Mouse (Mus musculus) embryonic facial prominence, embryonic 15.5 days (tissue): ENCODE measurements at regions not wholly inside any gene's neighbourhood (a gene's known extent, or its start where the extent isn't known, plus 50 kb on each side); places are given as distances from the start of the nearest gene placed in this dataset.
A peak's percentile ranks its signal among the peaks of the same experiment; 100 is the strongest.
"Not testable (repeated sequence)": the region's sequence is repeated elsewhere in the genome, so short reads cannot be mapped to it uniquely, and the experiment has no call there.

Source experiments
- ATAC-seq: fragments of 200-750 bp; cut with Nextera tagmentation; 2 replicates; pipeline ENCODE4 v1.8.0; 2017; ENCODE audit warnings: low read depth, moderate TSS enrichment; ENCODE audit not compliant: insufficient number of reproducible peaks, low FRiP score, low TSS enrichment
- H3K27ac ChIP-seq: fragments of 300-500 bp; sonication (generic); replicated peaks from 2 replicates; pipeline ENCODE4 v1.5.1; 2015; ENCODE audit warnings: mild to moderate bottlenecking, inconsistent platforms
- H3K27me3 ChIP-seq: fragments of 300-500 bp; sonication (generic); 2 replicates; pipeline ENCODE4 v1.6.1; 2015; ENCODE audit warnings: inconsistent platforms
- H3K36me3 ChIP-seq: fragments of 300-500 bp; sonication (generic); 2 replicates; pipeline ENCODE4 v1.6.1; 2015; ENCODE audit warnings: mild to moderate bottlenecking, inconsistent platforms
- H3K4me1 ChIP-seq: fragments of 300-500 bp; sonication (generic); 2 replicates; pipeline ENCODE4 v1.6.1; 2015; ENCODE audit warnings: inconsistent platforms
- H3K4me2 ChIP-seq: fragments of 300-500 bp; sonication (generic); replicated peaks from 2 replicates; pipeline ENCODE4 v1.6.1; 2015; ENCODE audit warnings: mild to moderate bottlenecking, inconsistent platforms
- H3K4me3 ChIP-seq: fragments of 300-500 bp; sonication (generic); replicated peaks from 2 replicates; pipeline ENCODE4 v1.5.1; 2015; ENCODE audit warnings: mild to moderate bottlenecking, inconsistent platforms
- H3K9ac ChIP-seq: fragments of 300-500 bp; sonication (generic); 2 replicates; pipeline ENCODE4 v1.6.1; 2015; ENCODE audit warnings: inconsistent platforms
- H3K9me3 ChIP-seq: fragments of 300-500 bp; sonication (generic); replicated peaks from 2 replicates; pipeline ENCODE4 v1.6.1; 2016; ENCODE audit warnings: inconsistent platforms
- WGBS: fragments of 180-500 bp; shearing (Covaris S2); methylation state at CpG from one replicate; pipeline ENCODE4 v1.1.7; 2015; 5-methylcytosine and 5-hydroxymethylcytosine counted together

GRCm38 (mm10) chr14:46586093-46586492, 174.2 kb upstream of the Cdkn3 start:
- Histone ChIP-seq H3K27ac (no peak overlapping the region), H3K9me3 (no peaks in the 10 kb centered on the region), H3K4me3 (no peak overlapping the region), H3K9ac (no peak overlapping the region), H3K27me3 (no peaks in the 10 kb centered on the region), H3K36me3 (no peaks in the 10 kb centered on the region), H3K4me2 (no peak overlapping the region), H3K4me1 (no peaks in the 10 kb centered on the region)
- 69% methylated on average over 11 of the region's 11 CpGs for WGBS
- no peak for ATAC-seq

DNA sequence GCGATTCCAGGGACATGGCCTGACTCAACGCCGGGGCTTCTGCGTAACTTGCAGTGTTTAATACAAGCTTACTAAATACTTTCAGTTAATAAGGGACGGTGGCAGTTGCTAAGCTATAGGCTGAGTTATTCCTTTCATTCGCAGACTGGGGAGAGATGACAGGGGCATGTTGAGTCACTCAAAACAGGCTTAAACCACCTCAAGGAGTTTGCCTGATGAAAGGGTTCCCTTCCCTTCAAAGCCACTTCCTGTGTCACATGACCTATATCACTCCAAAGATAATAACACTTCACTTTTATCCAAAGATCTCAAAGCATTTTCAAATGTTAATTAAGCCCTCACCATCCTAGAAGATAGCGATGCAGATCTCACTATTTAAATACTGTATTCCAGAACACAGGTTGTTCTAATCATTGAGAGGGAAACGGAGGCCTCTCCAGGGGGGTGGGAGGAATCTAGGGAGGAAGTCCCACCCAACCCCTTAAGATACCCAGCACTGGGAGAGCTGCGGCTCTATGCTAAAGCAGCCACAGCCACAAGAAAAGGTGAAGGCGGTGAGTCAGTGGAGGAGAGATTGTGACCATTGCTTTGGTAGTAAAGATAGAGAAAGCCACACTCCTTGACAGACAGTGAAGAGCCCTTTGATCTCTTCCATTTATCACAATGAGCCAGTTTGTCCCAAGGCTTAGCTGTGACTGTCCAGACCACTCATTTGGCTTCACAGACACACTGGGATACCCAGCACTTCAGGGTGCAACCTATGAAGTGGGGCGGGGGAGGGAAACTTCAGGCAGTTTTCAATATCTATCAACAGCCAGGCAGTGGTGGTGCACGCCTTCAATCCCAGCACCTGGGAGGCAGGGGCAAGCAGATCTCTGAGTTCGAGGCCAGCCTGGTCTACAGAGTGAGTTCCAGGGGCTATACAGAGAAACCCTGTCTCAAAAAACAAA, 182.0 kb upstream of the Cdkn3 start:
- Histone ChIP-seq H3K9me3 (no peaks in the 10 kb centered on the region), H3K4me2 (no peak overlapping the region)

DNA sequence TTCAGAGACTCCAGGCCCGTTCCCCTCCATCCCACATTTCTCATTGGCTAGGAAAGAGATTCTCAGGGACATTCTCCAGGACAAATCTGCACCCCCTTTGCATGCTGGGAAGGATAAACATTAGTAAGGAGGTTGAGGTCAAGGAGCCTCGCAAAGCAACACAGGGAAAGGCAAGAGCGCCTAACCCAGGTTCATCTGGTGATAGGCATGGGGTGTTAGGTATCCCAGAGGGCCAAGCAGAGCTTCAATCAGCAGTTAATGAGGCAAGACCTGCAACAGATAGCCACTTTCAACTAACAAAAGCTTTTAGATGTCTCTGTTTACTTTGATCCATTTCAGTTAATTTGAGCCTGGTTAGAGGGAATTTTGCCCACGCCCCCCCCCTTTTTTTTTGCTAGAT, 184.5 kb upstream of the Cdkn3 start:
- WGBS: 63% methylated on average over 4 of the region's 4 CpGs
- no peak for ATAC-seq

More for the DNA sequence above, 182.0 kb upstream of the Cdkn3 start:
- ATAC-seq: no peak
- no peak overlapping the region for H3K9ac ChIP-seq
- H3K27ac ChIP-seq: no peak overlapping the region
- H3K4me1 ChIP-seq: peaks cover 13% of the 10 kb centered on the region; the same call in 1 of the 2 replicates
- WGBS: 45% methylated on average over 13 of the region's 13 CpGs
- no peaks in the 10 kb centered on the region for H3K27me3 ChIP-seq
- no peak overlapping the region for H3K4me3 ChIP-seq
- no peaks in the 10 kb centered on the region for H3K36me3 ChIP-seq

DNA sequence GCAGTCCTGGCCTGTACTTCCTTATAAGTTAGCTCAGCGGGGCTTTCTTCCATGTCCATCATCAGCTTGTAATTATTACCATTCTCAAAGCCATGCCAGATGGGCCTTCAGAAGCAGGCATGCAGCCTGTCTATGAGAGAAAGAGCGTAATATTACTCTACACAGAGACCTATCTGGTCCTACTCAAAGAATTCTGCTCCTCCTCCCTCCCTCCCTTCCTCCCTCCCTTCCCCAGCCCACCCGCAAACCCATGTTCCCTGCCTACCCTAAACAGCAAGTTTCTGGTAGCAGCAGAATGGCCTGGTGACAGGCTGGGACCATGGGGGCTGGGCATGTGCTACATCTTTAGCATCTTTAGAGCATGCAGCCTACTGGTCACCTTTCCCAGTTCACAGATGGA, 184.9 kb upstream of the Cdkn3 start:
- no peak overlapping the region for H3K27ac ChIP-seq
- H3K9ac ChIP-seq: no peak overlapping the region
- WGBS: 30% methylated on average over 3 of the region's 3 CpGs
- no peaks in the 10 kb centered on the region for H3K27me3 ChIP-seq
- ATAC-seq: peak; percentile 34; the same call in 1 of the 2 replicates
- no peak overlapping the region for H3K4me3 ChIP-seq
- peaks cover 13% of the 10 kb centered on the region; the same call in 1 of the 2 replicates for H3K4me1 ChIP-seq
- H3K9me3 ChIP-seq: no peaks in the 10 kb centered on the region
- H3K4me2 ChIP-seq: no peak overlapping the region
- no peaks in the 10 kb centered on the region for H3K36me3 ChIP-seq

More for the DNA sequence above, 184.5 kb upstream of the Cdkn3 start:
- Histone ChIP-seq H3K9me3 (no peaks in the 10 kb centered on the region), H3K4me1 (peaks cover 13% of the 10 kb centered on the region; the same call in 1 of the 2 replicates), H3K9ac (no peak overlapping the region), H3K4me2 (no peak overlapping the region), H3K27me3 (no peaks in the 10 kb centered on the region), H3K27ac (no peak overlapping the region), H3K4me3 (no peak overlapping the region), H3K36me3 (no peaks in the 10 kb centered on the region)

GRCm38 (mm10) chr14:46573401-46573800, 182.9 kb upstream of the Bmp4 start:
- no peaks in the 10 kb centered on the region for H3K9me3 ChIP-seq
- peaks cover 25% of the 10 kb centered on the region for H3K4me1 ChIP-seq
- no peak overlapping the region for H3K9ac ChIP-seq
- ATAC-seq: no peak
- 73% methylated on average over 6 of the region's 6 CpGs for WGBS
- no peak overlapping the region for H3K4me2 ChIP-seq
- H3K4me3 ChIP-seq: no peak overlapping the region
- H3K36me3 ChIP-seq: no peaks in the 10 kb centered on the region
- no peaks in the 10 kb centered on the region for H3K27me3 ChIP-seq
- H3K27ac ChIP-seq: no peak overlapping the region

DNA sequence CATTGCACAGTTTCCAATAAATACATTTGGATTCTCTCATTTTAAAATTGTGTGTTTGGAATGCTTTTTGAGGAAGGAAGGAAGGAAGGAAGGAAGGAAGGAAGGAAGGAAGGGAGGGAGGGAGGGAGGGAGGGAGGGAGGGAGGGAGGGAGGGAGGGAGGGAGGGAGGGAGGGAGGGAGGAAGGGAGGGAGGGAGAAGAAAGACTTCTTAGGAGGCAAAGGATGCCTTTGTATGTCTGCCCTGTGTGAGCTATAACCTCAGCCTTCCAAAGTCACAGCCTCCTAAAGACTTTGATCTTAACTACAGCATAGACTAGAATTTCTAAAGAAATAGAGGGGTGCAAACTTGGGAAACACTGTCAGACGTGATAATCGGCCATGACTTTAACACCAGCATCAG, 182.5 kb upstream of the Bmp4 start:
- H3K4me3 ChIP-seq, H3K27ac ChIP-seq, H3K9ac ChIP-seq, ATAC-seq, H3K4me2 ChIP-seq, H3K9me3 ChIP-seq, H3K36me3 ChIP-seq, H3K27me3 ChIP-seq: not testable (repeated sequence)
- H3K4me1 ChIP-seq: peaks cover 23% of the 10 kb centered on the region
- WGBS: 74% methylated on average over 2 of the region's 2 CpGs

GRCm38 (mm10) chr14:46571841-46572240, 181.4 kb upstream of the Bmp4 start:
- 94% methylated on average over 1 of the region's 1 CpGs for WGBS
- no peak for ATAC-seq
- no peaks in the 10 kb centered on the region for H3K36me3 ChIP-seq
- H3K4me1 ChIP-seq: peaks cover 24% of the 10 kb centered on the region
- H3K9ac ChIP-seq: no peak overlapping the region
- H3K4me2 ChIP-seq: no peak overlapping the region
- no peak overlapping the region for H3K27ac ChIP-seq
- no peak overlapping the region for H3K4me3 ChIP-seq
- no peaks in the 10 kb centered on the region for H3K9me3 ChIP-seq
- H3K27me3 ChIP-seq: no peaks in the 10 kb centered on the region

DNA sequence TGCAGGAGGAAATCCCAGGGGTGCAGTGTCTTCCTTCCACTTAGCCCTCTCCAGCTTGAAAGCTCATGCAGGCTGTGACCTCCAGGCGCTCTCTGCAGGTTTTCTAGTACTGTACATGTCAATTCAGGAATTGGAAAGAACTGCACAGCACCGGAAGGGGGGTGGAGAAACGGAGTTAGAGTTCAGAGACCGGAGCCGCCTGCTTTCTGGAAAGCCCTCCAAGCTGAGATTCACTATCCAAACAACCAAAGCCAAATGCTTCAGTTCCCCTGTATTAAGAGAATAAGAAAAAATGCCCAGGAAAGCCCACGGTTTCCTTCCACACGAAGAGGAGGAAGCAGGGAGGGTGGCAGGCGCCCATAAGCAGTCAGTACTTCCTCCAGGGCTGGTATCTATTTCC, 178.8 kb upstream of the Bmp4 start:
- no peaks in the 10 kb centered on the region for H3K27me3 ChIP-seq
- H3K36me3 ChIP-seq: no peaks in the 10 kb centered on the region
- H3K4me3 ChIP-seq: no peak overlapping the region
- H3K9me3 ChIP-seq: no peaks in the 10 kb centered on the region
- no peak overlapping the region for H3K27ac ChIP-seq
- H3K9ac ChIP-seq: no peak overlapping the region
- H3K4me1 ChIP-seq: peaks cover 18% of the 10 kb centered on the region
- no peak overlapping the region for H3K4me2 ChIP-seq
- whole genome bisulfite sequencing: 42% methylated on average over 8 of the region's 8 CpGs
- no peak for ATAC-seq

- H3K27ac ChIP-seq: no peak overlapping the region
- WGBS: 61% methylated on average over 3 of the region's 3 CpGs
- H3K4me3 ChIP-seq: no peak overlapping the region
- peaks cover 18% of the 10 kb centered on the region for H3K4me1 ChIP-seq
- H3K9ac ChIP-seq: no peak overlapping the region
- H3K36me3 ChIP-seq: no peaks in the 10 kb centered on the region
- H3K27me3 ChIP-seq: no peaks in the 10 kb centered on the region
- no peak overlapping the region for H3K4me2 ChIP-seq
- no peaks in the 10 kb centered on the region for H3K9me3 ChIP-seq
- no peak for ATAC-seq
Measured at GRCm38 (mm10) chr14:46567411-46567780, 176.9 kb upstream of the Bmp4 start.

GRCm38 (mm10) chr14:46566681-46567410, 176.4 kb upstream of the Bmp4 start:
- no peak for ATAC-seq
- Histone ChIP-seq H3K27ac (no peak overlapping the region), H3K4me3 (no peak overlapping the region), H3K4me2 (no peak overlapping the region), H3K4me1 (peaks cover 18% of the 10 kb centered on the region), H3K9ac (no peak overlapping the region), H3K27me3 (no peaks in the 10 kb centered on the region), H3K36me3 (no peaks in the 10 kb centered on the region), H3K9me3 (no peaks in the 10 kb centered on the region)
- 42% methylated on average over 9 of the region's 9 CpGs for WGBS

- no peak overlapping the region for H3K4me3 ChIP-seq
- no peak overlapping the region for H3K27ac ChIP-seq
- H3K36me3 ChIP-seq: no peaks in the 10 kb centered on the region
- H3K9me3 ChIP-seq: no peaks in the 10 kb centered on the region
- no peaks in the 10 kb centered on the region for H3K27me3 ChIP-seq
- 19% methylated on average over 3 of the region's 3 CpGs for WGBS
- H3K4me1 ChIP-seq: peaks cover 14% of the 10 kb centered on the region
- H3K9ac ChIP-seq: no peak overlapping the region
- no peak for ATAC-seq
- H3K4me2 ChIP-seq: no peak overlapping the region
Measured at GRCm38 (mm10) chr14:46564998-46565397, 174.5 kb upstream of the Bmp4 start.
